Mouse (Mus musculus) liver, adult 2 months (tissue): Measurements from ENCODE around the gene Cenpa. TPM values are rescaled to one million over a fixed set of nuclear protein-coding genes. Genes with fewer than 3 reads are reported as not detected.

Source experiments
- DNase-seq: peaks from one replicate; pipeline ENCODE4 v3.0.0-alpha.2; 2011; ENCODE audit warnings: low read depth, low spot score; ENCODE audit errors: extremely low read depth
- H3K27ac ChIP-seq: fragments of 200-500 bp; replicated peaks from 2 replicates; pipeline ENCODE4 v1.5.1; 2012; ENCODE audit warnings: low read depth, mild to moderate bottlenecking, control low read depth, inconsistent platforms, low read length; ENCODE audit not compliant: insufficient read depth
- H3K27me3 ChIP-seq: fragments of 200-500 bp; 2 replicates; pipeline ENCODE4 v1.6.1; 2012; ENCODE audit warnings: mild to moderate bottlenecking, moderate library complexity, low read length, inconsistent platforms; ENCODE audit not compliant: control insufficient read depth, insufficient read depth
- H3K36me3 ChIP-seq: fragments of 200-500 bp; 2 replicates; pipeline ENCODE4 v1.6.1; 2012; ENCODE audit warnings: low read length, inconsistent platforms; ENCODE audit not compliant: control insufficient read depth, insufficient read depth
- H3K4me1 ChIP-seq: fragments of 200-500 bp; 2 replicates; pipeline ENCODE4 v1.6.1; 2011; ENCODE audit warnings: low read length; ENCODE audit not compliant: control insufficient read depth, insufficient read depth
- H3K4me3 ChIP-seq: fragments of 200-500 bp; 2 replicates; pipeline ENCODE4 v1.5.1; 2011; ENCODE audit warnings: low read depth, mild to moderate bottlenecking, control low read depth, low read length, moderate library complexity; ENCODE audit not compliant: insufficient read depth
- H3K79me2 ChIP-seq: fragments of 200-500 bp; 2 replicates; pipeline ENCODE4 v1.6.1; 2012; ENCODE audit warnings: inconsistent platforms, mild to moderate bottlenecking, low read length, moderate library complexity; ENCODE audit not compliant: control insufficient read depth, insufficient read depth
- H3K9ac ChIP-seq: fragments of 200-500 bp; 2 replicates; pipeline ENCODE4 v1.6.1; 2012; ENCODE audit warnings: low read depth, mild to moderate bottlenecking, control low read depth, inconsistent platforms, low read length
- CTCF ChIP-seq: fragments of 200-500 bp; IDR thresholded peaks from 2 replicates; pipeline ENCODE4 v1.5.1; 2011; ENCODE audit warnings: low read depth, low read length, control low read depth
- POLR2A ChIP-seq: fragments of 200-500 bp; IDR thresholded peaks from 2 replicates; pipeline ENCODE4 v1.6.1; 2011; ENCODE audit warnings: low read length, control low read depth; ENCODE audit not compliant: insufficient read depth; ENCODE audit errors: extremely low read depth
- WGBS: fragments of 180-500 bp; shearing (Covaris S2); methylation state at CpG from one replicate; pipeline ENCODE4 v1.1.7; 2018; 5-methylcytosine and 5-hydroxymethylcytosine counted together
- polyA plus RNA-seq: library from polyadenylated mRNA; depleted of rRNA; stranded (reverse); fragments of >200 nt; gene quantifications from 2 replicates; pipeline ENCODE4 v1.2.3, GENCODE M21; 2012
- total RNA-seq: library from RNA; depleted of rRNA; stranded (reverse); fragments of >200 nt; gene quantifications from 2 replicates; pipeline ENCODE4 v1.2.3, GENCODE M21; 2014

The Cenpa gene
- total and polyA plus RNA-seq, 2 experiments = 5.3 to 8.0 TPM

- DNase-seq = no peak
- Histone ChIP-seq H3K27ac (no peak overlapping the region), H3K4me1 (peaks cover 7% of the 10 kb centered on the region; the same call in 1 of the 2 replicates), H3K27me3 (peaks cover 17% of the 10 kb centered on the region), H3K9ac (no peak overlapping the region), H3K36me3 (no peaks in the 10 kb centered on the region), H3K79me2 (no peaks in the 10 kb centered on the region), H3K4me3 (no peak overlapping the region)
- 48% methylated on average over 8 of the region's 8 CpGs for WGBS
- TF ChIP-seq POLR2A (no peak), CTCF (no peak)
Observed at GRCm38 (mm10) chr5:30710486-30710885, 43.9 kb downstream of the Cenpa start.

DNA sequence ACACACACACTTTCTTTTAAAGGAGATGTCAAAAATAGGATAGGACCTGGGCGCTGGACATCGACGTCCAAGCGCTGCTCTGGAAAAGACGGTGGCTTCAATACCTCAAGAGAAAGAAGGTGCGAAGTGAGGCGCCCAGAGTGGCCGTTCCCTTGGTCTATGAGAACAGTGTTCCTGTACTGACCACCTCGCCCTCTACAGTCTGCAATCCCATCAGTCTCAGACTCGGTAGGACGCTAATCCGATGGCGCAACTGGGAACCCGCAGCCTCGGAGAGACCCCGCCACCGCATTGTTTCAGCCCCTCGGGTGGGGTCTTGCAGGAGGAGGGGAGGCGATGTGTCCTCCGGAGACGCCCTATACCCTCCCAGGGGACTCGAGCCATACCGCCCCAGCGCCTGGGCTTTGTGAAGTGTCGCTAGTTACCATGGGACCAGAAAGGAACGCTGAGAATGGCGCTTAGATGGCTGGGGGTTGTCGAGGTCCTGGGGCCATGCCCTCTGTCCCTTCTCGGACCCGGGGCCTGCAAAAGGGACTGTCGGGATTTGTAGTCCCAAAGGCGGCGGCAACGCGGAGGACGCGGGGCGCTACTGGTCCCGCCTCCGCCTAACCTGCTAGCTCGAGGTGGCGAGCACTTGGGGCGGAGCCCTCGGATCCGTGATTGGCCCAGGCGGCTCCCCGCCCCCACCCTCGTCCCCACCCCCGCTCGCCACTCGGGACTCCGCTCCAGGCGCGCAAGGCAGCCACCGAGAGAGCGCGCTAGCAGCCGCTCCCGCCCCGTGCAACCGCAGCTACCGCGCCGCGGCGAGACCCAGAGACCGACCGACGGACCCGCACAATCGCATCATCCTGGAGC lies 44.8 kb downstream of the Cenpa start, which contains the start of gene Dpysl5:
Gene Dpysl5, plus strand, starts transcription at position 418 of the 855 bp plus-strand sequence.
- H3K27me3 ChIP-seq = peaks cover 17% of the 10 kb centered on the region
- H3K4me1 ChIP-seq = peaks cover 7% of the 10 kb centered on the region; the same call in 1 of the 2 replicates
- peak; percentile 67 for DNase-seq
- H3K27ac ChIP-seq = no peak within 1 kb of the TSS
- H3K79me2 ChIP-seq = no peaks in the 10 kb centered on the region
- H3K9ac ChIP-seq = peak within 1 kb of the TSS; percentile 44
- H3K36me3 ChIP-seq = no peaks in the 10 kb centered on the region
- 0 out of 2 replicates have a peak, but pooled peaks have one; percentile 3 for TF ChIP-seq POLR2A
- TF ChIP-seq CTCF = no peak
- WGBS = 3% methylated on average over 71 of the region's 71 CpGs
- H3K4me3 ChIP-seq = peak within 1 kb of the TSS; percentile 68

GRCm38 (mm10) chr5:30712002-30712390 lies 45.4 kb downstream of the Cenpa start:
- Histone ChIP-seq H3K4me3 (peak overlapping the region; percentile 68; the same call in 1 of the 2 replicates), H3K36me3 (no peaks in the 10 kb centered on the region), H3K79me2 (no peaks in the 10 kb centered on the region), H3K27ac (no peak overlapping the region), H3K4me1 (peaks cover 7% of the 10 kb centered on the region; the same call in 1 of the 2 replicates), H3K9ac (0 out of 2 replicates have a peak overlapping the region, but pooled peaks have one; percentile 10), H3K27me3 (peaks cover 17% of the 10 kb centered on the region)
- no peak for TF ChIP-seq CTCF
- TF ChIP-seq POLR2A = no peak
- 2% methylated on average over 14 of the region's 14 CpGs for WGBS
- DNase-seq = no peak

DNA sequence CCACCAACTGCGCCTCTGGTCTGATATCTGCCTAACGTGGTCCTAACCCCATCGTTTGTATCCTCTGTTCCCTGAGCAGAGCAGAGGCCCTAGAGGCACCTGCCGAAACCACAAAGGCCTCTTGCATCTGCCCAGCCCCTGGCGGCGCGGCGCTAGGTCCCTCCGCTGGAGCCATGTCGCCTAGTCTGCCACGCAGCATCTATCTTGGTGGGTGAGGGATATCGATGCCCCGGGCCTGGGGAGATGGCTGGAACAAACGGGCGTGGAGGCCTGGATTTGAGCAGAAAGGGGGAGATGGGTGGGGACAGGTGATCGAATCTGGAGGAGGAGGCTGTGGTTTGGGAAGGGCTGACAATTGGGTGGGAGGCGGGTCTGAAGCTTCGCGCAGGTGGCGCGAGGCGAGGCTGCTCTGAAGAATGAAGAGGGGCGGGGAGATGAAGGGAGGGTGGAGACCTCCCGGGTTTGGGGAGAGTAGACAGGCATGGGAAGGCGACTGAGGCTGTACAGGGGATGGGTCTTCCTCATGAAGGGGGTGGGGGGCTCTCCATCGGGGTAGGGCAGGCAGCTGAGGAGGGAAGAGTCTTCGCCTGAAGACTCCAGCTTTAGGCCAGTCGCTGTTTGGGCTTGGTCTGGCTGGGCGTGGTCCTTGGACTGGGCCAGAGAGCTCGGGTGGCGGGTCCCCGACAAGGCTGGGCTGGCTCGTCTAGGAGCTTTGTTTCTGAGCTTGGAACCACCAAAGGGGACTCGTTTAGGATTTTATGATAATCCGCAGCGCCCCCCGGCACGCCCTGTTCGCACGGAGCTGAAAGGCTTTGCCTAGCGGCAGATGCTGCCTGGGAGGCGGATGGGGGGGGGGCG lies 46.1 kb downstream of the Cenpa start:
- Histone ChIP-seq H3K27ac (no peak overlapping the region), H3K4me1 (peaks cover 7% of the 10 kb centered on the region; the same call in 1 of the 2 replicates), H3K4me3 (no peak overlapping the region), H3K36me3 (no peaks in the 10 kb centered on the region), H3K9ac (no peak overlapping the region), H3K79me2 (no peaks in the 10 kb centered on the region), H3K27me3 (peaks cover 17% of the 10 kb centered on the region)
- TF ChIP-seq POLR2A (no peak), CTCF (no peak)
- WGBS = 7% methylated on average over 42 of the region's 43 CpGs
- DNase-seq = no peak

GRCm38 (mm10) chr5:30713299-30713675 lies 46.7 kb downstream of the Cenpa start:
- Histone ChIP-seq H3K4me1 (peaks cover 7% of the 10 kb centered on the region; the same call in 1 of the 2 replicates), H3K27ac (no peak overlapping the region), H3K9ac (no peak overlapping the region), H3K79me2 (no peaks in the 10 kb centered on the region), H3K27me3 (peaks cover 17% of the 10 kb centered on the region), H3K4me3 (no peak overlapping the region), H3K36me3 (no peaks in the 10 kb centered on the region)
- no peak for DNase-seq
- no peak for TF ChIP-seq CTCF
- no peak for TF ChIP-seq POLR2A
- 4% methylated on average over 20 of the region's 20 CpGs for WGBS
